Mouse (Mus musculus) intestine, embryonic 14.5 days (tissue): ENCODE measurements at regions not wholly inside any gene's neighbourhood (a gene's known extent, or its start where the extent isn't known, plus 50 kb on each side); places are given as distances from the start of the nearest gene placed in this dataset.

ENCODE experiments used
- ATAC-seq: fragments of 200-750 bp; cut with Nextera tagmentation; replicated peaks from 2 replicates; pipeline ENCODE4 v1.8.0; 2017; ENCODE audit warnings: low read depth, moderate number of reproducible peaks, moderate TSS enrichment, moderate library complexity; ENCODE audit not compliant: low FRiP score, low TSS enrichment
- DNase-seq: peaks from one replicate; pipeline ENCODE4 v3.0.0-alpha.2; 2018; ENCODE audit warnings: low spot score
- H3K27ac ChIP-seq: fragments of 300-500 bp; sonication (generic); 2 replicates; pipeline ENCODE4 v1.5.1; 2014; ENCODE audit warnings: low read depth, mild to moderate bottlenecking, control low read depth
- H3K27me3 ChIP-seq: fragments of 300-500 bp; sonication (generic); replicated peaks from 2 replicates; pipeline ENCODE4 v1.6.1; 2014; ENCODE audit warnings: low read length, control low read depth; ENCODE audit not compliant: control insufficient read depth, insufficient read depth
- H3K36me3 ChIP-seq: fragments of 300-500 bp; sonication (generic); 2 replicates; pipeline ENCODE4 v1.6.1; 2014; ENCODE audit warnings: low read length, control low read depth; ENCODE audit not compliant: control insufficient read depth, insufficient read depth
- H3K4me1 ChIP-seq: fragments of 300-500 bp; sonication (generic); replicated peaks from 2 replicates; pipeline ENCODE4 v1.6.1; 2014; ENCODE audit warnings: low read length, control low read depth, mixed read lengths; ENCODE audit not compliant: control insufficient read depth, insufficient read depth
- H3K4me2 ChIP-seq: fragments of 300-500 bp; sonication (generic); 2 replicates; pipeline ENCODE4 v1.6.1; 2014; ENCODE audit warnings: low read length
- H3K4me3 ChIP-seq: fragments of 300-500 bp; sonication (generic); 2 replicates; pipeline ENCODE4 v1.5.1; 2014; ENCODE audit warnings: low read depth, low read length, control low read depth, mixed read lengths
- H3K9ac ChIP-seq: fragments of 300-500 bp; sonication (generic); 2 replicates; pipeline ENCODE4 v1.6.1; 2014; ENCODE audit warnings: mild to moderate bottlenecking, low read length
- H3K9me3 ChIP-seq: fragments of 300-500 bp; sonication (generic); 2 replicates; pipeline ENCODE4 v1.6.1; 2016; ENCODE audit warnings: low read length, control low read depth; ENCODE audit not compliant: control insufficient read depth
- WGBS: fragments of 180-500 bp; shearing (Covaris S2); extraction: QIAGEN DNeasy Blood & Tissue Kit; methylation state at CpG from one replicate; pipeline ENCODE4 v1.1.7; 2014; 5-methylcytosine and 5-hydroxymethylcytosine counted together

DNA sequence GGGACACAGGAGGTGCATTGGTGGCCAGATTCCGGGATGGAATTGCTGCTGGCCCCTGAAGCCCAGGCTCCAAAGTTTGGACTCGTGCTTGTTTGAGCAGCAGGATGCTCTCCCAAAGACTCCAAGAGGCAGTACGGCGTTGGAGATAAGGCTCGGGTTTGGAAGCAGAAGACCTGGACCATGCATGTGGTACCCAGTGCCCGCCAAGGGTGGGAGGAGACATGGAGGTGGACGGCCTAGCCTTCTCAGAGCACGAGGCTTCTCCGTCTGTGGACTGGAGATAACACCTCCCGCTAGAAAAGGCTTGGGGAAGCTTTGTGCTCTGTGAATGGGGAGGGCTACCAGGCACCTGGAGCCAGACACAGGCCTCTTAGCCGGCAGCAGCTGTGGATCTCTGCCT, 271.7 kb downstream of the Rps6kc1 start:
- Histone ChIP-seq H3K27me3 (no peaks in the 10 kb centered on the region), H3K9ac (no peak overlapping the region), H3K4me1 (no peaks in the 10 kb centered on the region), H3K4me3 (no peak overlapping the region), H3K9me3 (no peaks in the 10 kb centered on the region), H3K4me2 (no peak overlapping the region), H3K27ac (no peak overlapping the region), H3K36me3 (no peaks in the 10 kb centered on the region)
- no peak for ATAC-seq
- 85% methylated on average over 11 of the region's 11 CpGs for WGBS
- DNase-seq, result no peak

DNA sequence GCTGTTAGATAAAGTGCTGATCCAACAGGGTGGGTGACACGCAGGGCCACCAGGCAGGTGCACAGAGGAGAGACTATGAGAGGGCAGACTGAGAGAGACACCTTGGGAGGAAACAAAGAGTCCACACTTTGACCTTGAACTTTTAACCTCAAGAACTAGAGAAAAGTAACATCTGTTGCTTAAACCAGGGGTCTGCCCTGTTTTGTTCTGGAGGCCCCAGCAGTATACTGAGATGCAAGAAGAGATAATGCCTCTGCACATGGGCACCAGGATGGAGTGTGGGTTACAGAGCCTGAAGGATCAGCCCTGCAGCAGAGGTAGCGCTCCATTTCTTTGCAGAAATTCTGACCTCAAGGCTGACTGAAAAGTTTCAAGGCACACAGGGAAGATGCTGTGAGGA, 276.6 kb downstream of the Rps6kc1 start:
- 83% methylated on average over 2 of the region's 2 CpGs for WGBS
- H3K36me3 ChIP-seq, result no peaks in the 10 kb centered on the region
- no peaks in the 10 kb centered on the region for H3K9me3 ChIP-seq
- DNase-seq (no peak), ATAC-seq (no peak)
- no peaks in the 10 kb centered on the region for H3K4me1 ChIP-seq
- H3K27me3 ChIP-seq, result no peaks in the 10 kb centered on the region
- H3K9ac ChIP-seq, result no peak overlapping the region
- no peak overlapping the region for H3K4me2 ChIP-seq
- no peak overlapping the region for H3K27ac ChIP-seq
- H3K4me3 ChIP-seq, result no peak overlapping the region

DNA sequence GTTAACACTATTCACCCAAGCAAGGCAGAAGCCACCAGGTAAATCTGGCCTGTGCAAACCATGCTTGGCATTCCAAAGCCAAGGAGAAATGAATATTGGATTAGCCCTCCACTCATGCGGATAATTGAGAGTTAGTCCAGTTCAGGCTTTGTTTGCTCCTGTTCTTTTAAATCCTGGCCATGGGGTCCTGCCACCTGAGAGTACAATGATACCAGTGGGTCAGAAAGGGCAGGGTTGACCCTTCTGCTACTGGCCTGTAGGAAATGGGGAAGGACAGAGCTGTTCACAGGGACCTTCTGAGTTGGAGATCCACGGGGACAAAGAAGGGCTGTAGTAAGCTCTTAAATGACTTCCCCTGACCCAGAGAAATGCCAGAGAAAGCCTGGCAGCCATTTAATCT, 279.9 kb downstream of the Rps6kc1 start:
- no peak overlapping the region for H3K4me2 ChIP-seq
- H3K9me3 ChIP-seq, result no peaks in the 10 kb centered on the region
- ATAC-seq (no peak), DNase-seq (no peak)
- H3K27me3 ChIP-seq, result no peaks in the 10 kb centered on the region
- no peak overlapping the region for H3K9ac ChIP-seq
- H3K4me1 ChIP-seq, result no peaks in the 10 kb centered on the region
- H3K4me3 ChIP-seq, result no peak overlapping the region
- 75% methylated on average over 2 of the region's 2 CpGs for WGBS
- no peak overlapping the region for H3K27ac ChIP-seq
- no peaks in the 10 kb centered on the region for H3K36me3 ChIP-seq

DNA sequence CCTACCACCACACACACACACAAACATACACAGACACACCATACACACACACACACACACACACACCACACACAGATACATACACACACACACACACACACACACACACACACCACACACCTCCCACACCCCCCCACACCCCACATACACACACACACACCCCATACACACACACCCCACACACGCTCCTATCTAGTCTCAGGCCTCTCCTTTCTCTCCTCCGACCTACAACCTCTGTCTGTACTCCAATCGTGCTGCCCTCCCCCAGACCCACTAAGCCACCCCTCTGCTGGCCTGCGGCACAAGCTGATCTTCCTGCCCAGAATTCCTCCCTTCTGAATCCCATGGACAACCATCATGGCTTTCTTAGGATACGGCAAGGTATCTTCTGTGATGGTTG, 281.4 kb downstream of the Rps6kc1 start:
- no peaks in the 10 kb centered on the region for H3K27me3 ChIP-seq
- no peaks in the 10 kb centered on the region for H3K9me3 ChIP-seq
- H3K4me2 ChIP-seq, result no peak overlapping the region
- no peaks in the 10 kb centered on the region for H3K36me3 ChIP-seq
- no peak for DNase-seq
- ATAC-seq, result no peak
- H3K9ac ChIP-seq, result no peak overlapping the region
- no peak overlapping the region for H3K27ac ChIP-seq
- no peak overlapping the region for H3K4me3 ChIP-seq
- WGBS, result 86% methylated on average over 5 of the region's 5 CpGs
- no peaks in the 10 kb centered on the region for H3K4me1 ChIP-seq

DNA sequence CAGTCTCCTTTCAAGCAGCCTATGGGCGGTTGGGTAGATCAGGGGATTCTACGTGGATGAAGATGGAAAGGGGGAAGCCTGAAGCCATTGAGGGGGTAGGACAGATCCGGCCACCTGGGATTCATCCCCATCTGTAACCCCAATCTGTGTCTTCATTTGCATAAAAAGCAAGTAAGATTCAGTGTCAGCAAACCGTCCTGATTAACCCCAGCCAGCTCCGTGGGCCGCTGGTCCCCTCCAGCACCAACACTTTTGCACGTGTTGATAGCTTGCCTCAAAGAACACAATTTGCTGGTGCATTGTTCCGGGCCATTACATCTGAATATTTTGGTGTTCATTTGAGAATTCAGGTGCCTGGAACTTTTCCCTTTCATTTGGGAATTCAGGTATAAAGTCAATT, 287.7 kb downstream of the Rps6kc1 start:
- 89% methylated on average over 8 of the region's 8 CpGs for WGBS
- Histone ChIP-seq H3K4me2 (no peak overlapping the region), H3K9me3 (no peaks in the 10 kb centered on the region), H3K9ac (no peak overlapping the region), H3K36me3 (no peaks in the 10 kb centered on the region), H3K27me3 (no peaks in the 10 kb centered on the region), H3K4me3 (no peak overlapping the region), H3K4me1 (no peaks in the 10 kb centered on the region), H3K27ac (no peak overlapping the region)
- ATAC-seq (no peak), DNase-seq (no peak)

DNA sequence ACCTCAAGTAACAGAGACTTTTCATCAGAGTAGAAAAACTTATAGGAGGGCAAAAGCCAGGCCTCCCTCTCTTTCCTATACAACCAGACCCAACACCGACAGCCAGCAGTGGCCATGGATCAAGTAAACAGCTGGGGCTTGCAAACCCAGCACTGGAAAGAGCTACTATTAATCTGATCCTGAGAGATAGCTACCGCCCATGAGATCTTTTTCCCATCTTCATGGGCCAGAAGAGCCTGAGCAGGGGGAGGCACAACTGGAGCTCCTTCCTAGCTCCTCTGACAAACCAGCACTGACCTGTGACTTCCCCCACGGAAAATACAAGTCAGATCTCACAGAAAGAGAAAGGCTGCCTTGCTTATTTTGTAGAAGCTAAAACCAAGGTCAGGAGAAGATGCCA, 311.1 kb downstream of the Rps6kc1 start:
- Histone ChIP-seq H3K4me1 (no peaks in the 10 kb centered on the region), H3K4me3 (no peak overlapping the region), H3K9ac (no peak overlapping the region), H3K9me3 (no peaks in the 10 kb centered on the region), H3K27me3 (no peaks in the 10 kb centered on the region), H3K36me3 (no peaks in the 10 kb centered on the region), H3K27ac (no peak overlapping the region), H3K4me2 (no peak overlapping the region)
- ATAC-seq (no peak), DNase-seq (peak; percentile 46)
- 50% methylated on average over 3 of the region's 3 CpGs for WGBS

DNA sequence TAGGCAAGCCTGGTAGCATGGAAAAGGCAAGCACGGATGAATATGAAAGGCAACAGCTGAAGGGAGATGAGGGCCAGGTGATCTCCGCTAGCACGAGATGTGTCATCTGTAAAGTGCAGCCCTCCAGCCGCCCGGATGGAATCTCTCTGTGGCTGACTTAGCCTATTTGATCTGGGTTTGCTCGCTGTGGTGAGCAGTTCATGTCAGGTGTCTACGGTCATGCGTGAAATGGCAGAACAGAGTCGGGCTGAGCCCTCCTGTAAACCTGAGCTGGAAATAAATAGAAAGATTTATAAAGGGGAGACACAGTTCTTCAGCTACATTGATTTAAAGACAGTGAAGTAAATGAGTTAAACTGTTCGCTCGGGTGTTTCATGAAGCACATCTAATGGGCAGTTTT, 311.9 kb downstream of the Rps6kc1 start:
- Histone ChIP-seq H3K36me3 (no peaks in the 10 kb centered on the region), H3K27me3 (no peaks in the 10 kb centered on the region), H3K4me2 (no peak overlapping the region), H3K9ac (no peak overlapping the region), H3K4me1 (no peaks in the 10 kb centered on the region), H3K9me3 (no peaks in the 10 kb centered on the region), H3K27ac (no peak overlapping the region), H3K4me3 (no peak overlapping the region)
- WGBS, result 77% methylated on average over 11 of the region's 11 CpGs
- DNase-seq, result peak; percentile 37
- no peak for ATAC-seq

DNA sequence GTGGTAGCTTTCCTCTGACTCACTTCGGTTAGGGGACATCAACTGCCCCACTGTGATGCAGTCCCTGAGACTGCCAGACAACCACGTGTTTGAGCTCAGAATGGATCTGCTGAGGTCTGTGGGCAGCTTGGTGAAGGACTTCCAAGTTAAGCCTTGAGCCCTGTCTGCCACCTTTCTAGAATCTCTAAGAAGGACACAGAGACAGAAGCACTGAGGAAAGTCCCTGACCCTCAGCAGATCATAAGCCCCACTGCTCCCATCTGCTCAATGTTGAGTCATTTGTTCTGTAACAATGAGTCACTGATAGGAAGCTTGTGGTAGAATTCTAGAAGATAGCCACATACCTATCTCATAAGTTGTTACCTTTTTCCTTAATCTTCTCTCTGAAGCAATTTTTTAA, 315.4 kb downstream of the Rps6kc1 start:
- H3K9me3 ChIP-seq, result no peaks in the 10 kb centered on the region
- no peak overlapping the region for H3K27ac ChIP-seq
- no peak for ATAC-seq
- H3K4me2 ChIP-seq, result no peak overlapping the region
- H3K4me3 ChIP-seq, result no peak overlapping the region
- H3K9ac ChIP-seq, result no peak overlapping the region
- no peaks in the 10 kb centered on the region for H3K4me1 ChIP-seq
- H3K27me3 ChIP-seq, result no peaks in the 10 kb centered on the region
- no peak for DNase-seq
- 86% methylated on average over 2 of the region's 2 CpGs for WGBS
- no peaks in the 10 kb centered on the region for H3K36me3 ChIP-seq

DNA sequence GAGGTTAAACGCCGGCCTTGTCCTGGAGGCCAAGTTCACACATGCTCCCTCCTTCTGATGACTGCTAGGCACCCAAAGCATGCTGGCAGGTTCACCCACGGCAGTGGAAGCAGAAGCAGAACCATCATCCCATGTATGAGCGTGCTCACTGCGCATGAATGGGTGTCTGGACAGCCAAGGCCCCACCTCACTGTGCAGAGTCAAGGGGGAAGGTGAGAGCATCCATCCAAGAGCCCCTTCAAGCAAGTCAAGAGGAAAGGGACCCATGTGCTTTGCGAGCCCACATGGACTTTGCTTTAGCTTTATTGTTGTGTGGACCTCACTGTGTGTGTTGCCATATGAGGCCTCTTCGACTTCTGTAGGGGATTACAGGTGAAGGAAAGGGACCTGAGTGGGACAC, 319.9 kb downstream of the Rps6kc1 start:
- ATAC-seq (no peak), DNase-seq (no peak)
- Histone ChIP-seq H3K4me3 (no peak overlapping the region), H3K36me3 (no peaks in the 10 kb centered on the region), H3K4me2 (no peak overlapping the region), H3K27me3 (no peaks in the 10 kb centered on the region), H3K9ac (no peak overlapping the region), H3K4me1 (0 out of 2 replicates have a peak, but pooled peaks cover 2% of the 10 kb centered on the region), H3K9me3 (no peaks in the 10 kb centered on the region), H3K27ac (no peak overlapping the region)
- WGBS, result 91% methylated on average over 7 of the region's 7 CpGs
